Mouse (Mus musculus): ENCODE measurements around the gene Slc43a2.
A peak's percentile ranks its signal among the peaks of the same experiment; 100 is the strongest.

The Slc43a2 gene

GRCm38 (mm10) chr11:75529771-75530170 is 1.7 kb upstream of the Slc43a2 start:
- no peak for DNase-seq (ENCODE audit: low spot score)

GRCm38 (mm10) chr11:75530325-75530724 is 1.2 kb upstream of the Slc43a2 start:
- DNase-seq (ENCODE audit: low spot score): peak; percentile 99

GRCm38 (mm10) chr11:75530845-75531373 is 585 bp upstream of the Slc43a2 start:
- DNase-seq (ENCODE audit: low spot score): no peak

- DNase-seq (ENCODE audit: low spot score): no peak
These were observed 1.1 kb downstream of the Slc43a2 start for GRCm38 (mm10) chr11:75532340-75533277.

GRCm38 (mm10) chr11:75533314-75534015 is 2.0 kb downstream of the Slc43a2 start:
- no peak for DNase-seq (ENCODE audit: low spot score)

- no peak for DNase-seq (ENCODE audit: low spot score)
These were observed 3.0 kb downstream of the Slc43a2 start for GRCm38 (mm10) chr11:75534286-75535033.

GRCm38 (mm10) chr11:75535106-75535795 is 3.8 kb downstream of the Slc43a2 start:
- no peak for DNase-seq (ENCODE audit: low spot score)

- DNase-seq (ENCODE audit: low spot score): no peak
These were observed 4.9 kb downstream of the Slc43a2 start for GRCm38 (mm10) chr11:75536255-75537024.

- no peak for DNase-seq (ENCODE audit: low spot score)
These were observed 5.5 kb downstream of the Slc43a2 start for GRCm38 (mm10) chr11:75537025-75537414.

GRCm38 (mm10) chr11:75537491-75538183 is 6.1 kb downstream of the Slc43a2 start:
- no peak for DNase-seq (ENCODE audit: low spot score)

GRCm38 (mm10) chr11:75538184-75538969 is 6.9 kb downstream of the Slc43a2 start:
- DNase-seq (ENCODE audit: low spot score): no peak

- DNase-seq (ENCODE audit: low spot score): no peak
These were observed 7.4 kb downstream of the Slc43a2 start for GRCm38 (mm10) chr11:75538970-75539299.

- no peak for DNase-seq (ENCODE audit: low spot score)
These were observed 8.7 kb downstream of the Slc43a2 start for GRCm38 (mm10) chr11:75540209-75540608.

- DNase-seq (ENCODE audit: low spot score): no peak
These were observed 9.5 kb downstream of the Slc43a2 start for GRCm38 (mm10) chr11:75540710-75541581.

- no peak for DNase-seq (ENCODE audit: low spot score)
These were observed 13.2 kb downstream of the Slc43a2 start for GRCm38 (mm10) chr11:75544713-75545112.

- no peak for DNase-seq (ENCODE audit: low spot score)
These were observed 14.6 kb downstream of the Slc43a2 start for GRCm38 (mm10) chr11:75546057-75546456.

- no peak for DNase-seq (ENCODE audit: low spot score)
These were observed 18.2 kb downstream of the Slc43a2 start for GRCm38 (mm10) chr11:75549658-75550111.

- DNase-seq (ENCODE audit: low spot score): no peak
These were observed 18.9 kb downstream of the Slc43a2 start for GRCm38 (mm10) chr11:75550200-75550946.
